Mouse (Mus musculus): Measurements from ENCODE around the gene Efhd1. TPM values are rescaled to one million over a fixed set of nuclear protein-coding genes. Genes with fewer than 3 reads are reported as not detected.

The Efhd1 gene
- polyA plus RNA-seq, 1 experiment from 2014 or later: 0.76 TPM

DNA sequence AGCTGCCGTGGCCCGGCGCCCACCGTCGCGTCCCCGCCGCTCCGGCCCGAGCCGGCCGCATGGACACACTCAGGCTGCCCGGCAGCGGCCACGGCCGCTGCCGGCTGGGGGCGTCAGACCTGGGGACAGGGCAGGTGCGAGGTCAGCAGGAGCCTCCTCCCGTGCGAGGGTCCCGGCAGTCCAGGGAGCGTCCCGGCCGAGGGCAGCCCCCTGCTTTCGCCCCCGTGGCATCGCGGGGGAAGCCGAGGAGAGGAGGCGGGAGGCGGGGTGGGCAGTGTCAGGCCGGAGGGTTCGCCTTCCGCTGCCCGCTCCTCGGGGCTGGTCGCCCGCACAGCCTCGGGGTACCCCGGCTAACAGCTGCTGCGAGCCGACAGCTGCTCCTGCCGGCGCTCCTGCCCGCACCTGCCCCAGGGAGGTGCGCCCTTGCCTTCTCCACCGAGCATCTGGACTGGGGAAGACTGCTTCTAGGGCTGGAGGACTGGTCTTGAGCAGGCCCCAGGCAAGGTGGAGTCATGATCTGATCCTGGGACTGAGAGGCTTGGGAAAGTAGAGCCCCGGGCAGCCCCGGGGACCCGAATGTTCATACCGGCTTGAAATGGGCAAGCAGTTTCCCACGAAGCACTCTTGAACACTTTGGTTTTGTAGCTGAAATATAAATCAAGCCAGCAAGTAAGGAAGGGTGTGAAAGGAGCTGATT is 63.1 kb downstream of the Efhd1 start:
- peak overlapping the region; percentile 91 for H3K27ac ChIP-seq (ENCODE audit: low read length)

DNA sequence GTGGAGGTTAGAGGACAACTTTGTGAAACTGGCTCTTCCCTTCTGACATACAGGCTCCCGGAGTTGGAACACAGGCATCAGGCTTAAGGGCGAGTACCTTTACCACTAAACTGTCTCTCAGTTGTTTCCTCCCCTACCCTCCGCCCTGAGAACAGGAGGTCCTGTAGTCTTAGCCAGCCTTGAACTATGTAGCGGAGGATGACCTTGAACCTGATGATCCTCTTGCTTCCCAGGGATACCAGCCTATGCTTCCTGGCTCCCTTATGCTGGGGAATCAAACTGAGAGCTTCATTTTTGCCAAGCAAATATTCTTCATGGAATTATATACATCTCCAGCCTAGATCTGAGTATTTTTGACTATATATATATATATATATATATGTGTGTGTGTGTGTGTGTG is 67.6 kb downstream of the Efhd1 start:
- H3K4me3 ChIP-seq (ENCODE audit: low read length): no peak overlapping the region
- H3K27ac ChIP-seq (ENCODE audit: low read length): peak overlapping the region; percentile 21; the same call in 1 of the 2 replicates
- H3K9ac ChIP-seq (ENCODE audit: low read length): no peak overlapping the region
- no peaks in the 10 kb centered on the region for H3K27me3 ChIP-seq (ENCODE audit: control insufficient read depth, insufficient read depth, low read length)
- 89% methylated on average over 4 of the region's 4 CpGs for WGBS
- no peak overlapping the region for H3K4me2 ChIP-seq (ENCODE audit: low read depth, low read length)
- peaks cover 9% of the 10 kb centered on the region for H3K4me1 ChIP-seq (ENCODE audit: control insufficient read depth, insufficient read depth, low read length)
- no peak for ATAC-seq (replicated peaks; ENCODE audit: extremely low read depth, insufficient read depth, low FRiP score)
- no peaks in the 10 kb centered on the region for H3K9me3 ChIP-seq (replicated peaks; ENCODE audit: control insufficient read depth, low read length)
- peaks cover 13% of the 10 kb centered on the region; the same call in 1 of the 2 replicates for H3K36me3 ChIP-seq (ENCODE audit: control insufficient read depth, insufficient read depth)

More for the DNA sequence above, 63.1 kb downstream of the Efhd1 start:
- Histone ChIP-seq H3K36me3 (ENCODE audit: control insufficient read depth, insufficient read depth) (no peaks in the 10 kb centered on the region), H3K9ac (ENCODE audit: low read length) (peak overlapping the region; percentile 94), H3K4me2 (ENCODE audit: low read depth, low read length) (peak overlapping the region; percentile 76), H3K4me1 (ENCODE audit: control insufficient read depth, insufficient read depth, low read length) (peaks cover 9% of the 10 kb centered on the region), H3K4me3 (ENCODE audit: low read length) (peak overlapping the region; percentile 94), H3K27me3 (ENCODE audit: control insufficient read depth, insufficient read depth, low read length) (no peaks in the 10 kb centered on the region), H3K9me3 (replicated peaks; ENCODE audit: control insufficient read depth, low read length) (no peaks in the 10 kb centered on the region)
- WGBS: under 1% methylated on average over 53 of the region's 53 CpGs
- ATAC-seq (replicated peaks; ENCODE audit: extremely low read depth, insufficient read depth, low FRiP score): peak; percentile 82

GRCm38 (mm10) chr1:87350576-87350975 is 86.4 kb downstream of the Efhd1 start:
- no peak for ATAC-seq (replicated peaks; ENCODE audit: extremely low read depth, insufficient read depth, low FRiP score)
- H3K36me3 ChIP-seq (ENCODE audit: control insufficient read depth, insufficient read depth): peaks cover 3% of the 10 kb centered on the region; the same call in 1 of the 2 replicates
- H3K4me3 ChIP-seq (ENCODE audit: low read length): no peak overlapping the region
- H3K4me2 ChIP-seq (ENCODE audit: low read depth, low read length): no peak overlapping the region
- H3K9ac ChIP-seq (ENCODE audit: low read length): no peak overlapping the region
- H3K9me3 ChIP-seq (replicated peaks; ENCODE audit: control insufficient read depth, low read length): no peaks in the 10 kb centered on the region
- no peak overlapping the region for H3K27ac ChIP-seq (ENCODE audit: low read length)
- peaks cover 3% of the 10 kb centered on the region; the same call in 1 of the 2 replicates for H3K4me1 ChIP-seq (ENCODE audit: control insufficient read depth, insufficient read depth, low read length)
- WGBS: 75% methylated on average over 2 of the region's 2 CpGs
- H3K27me3 ChIP-seq (ENCODE audit: control insufficient read depth, insufficient read depth, low read length): no peaks in the 10 kb centered on the region

DNA sequence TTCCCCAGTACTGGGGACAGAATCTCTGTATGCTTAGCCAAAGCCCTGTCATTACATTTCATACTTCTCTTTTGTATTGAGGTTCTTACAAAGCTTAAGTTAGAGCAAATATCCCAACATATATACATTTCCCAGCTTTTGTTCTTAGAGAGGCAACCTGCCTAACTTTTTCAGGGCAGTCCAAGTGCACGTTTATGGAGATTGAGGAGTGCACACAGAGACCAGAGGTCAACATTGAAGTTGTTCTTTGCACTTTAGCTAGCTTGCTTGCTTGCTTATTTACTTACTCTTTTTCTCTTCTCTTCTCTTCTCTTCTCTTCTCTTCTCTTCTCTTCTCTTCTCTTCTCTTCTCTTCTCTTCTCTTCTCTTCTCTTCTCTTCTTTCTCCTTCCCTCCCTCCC is 96.1 kb downstream of the Efhd1 start:
- H3K9me3 ChIP-seq (replicated peaks; ENCODE audit: control insufficient read depth, low read length): no peaks in the 10 kb centered on the region
- no peaks in the 10 kb centered on the region for H3K4me1 ChIP-seq (ENCODE audit: control insufficient read depth, insufficient read depth, low read length)
- H3K4me2 ChIP-seq (ENCODE audit: low read depth, low read length): no peak overlapping the region
- peaks cover 11% of the 10 kb centered on the region for H3K36me3 ChIP-seq (ENCODE audit: control insufficient read depth, insufficient read depth)
- WGBS: 69% methylated on average over 1 of the region's 1 CpGs
- H3K4me3 ChIP-seq (ENCODE audit: low read length): no peak overlapping the region
- no peak for ATAC-seq (replicated peaks; ENCODE audit: extremely low read depth, insufficient read depth, low FRiP score)
- H3K27ac ChIP-seq (ENCODE audit: low read length): no peak overlapping the region
- no peak overlapping the region for H3K9ac ChIP-seq (ENCODE audit: low read length)
- no peaks in the 10 kb centered on the region for H3K27me3 ChIP-seq (ENCODE audit: control insufficient read depth, insufficient read depth, low read length)

Other genes starting within 250 kb of the Efhd1 start
- gene Alppl2, start 174.4 kb upstream of the Efhd1 start, polyA plus RNA-seq (2015; fragmentation: Nextera tagmentation; extraction: Ambion mirVana): not detected in 2 replicates
- gene Alpi, start 162.8 kb upstream of the Efhd1 start, polyA plus RNA-seq (2015; fragmentation: Nextera tagmentation; extraction: Ambion mirVana): 0.74 TPM in 1 of 2 replicates, not detected in the other
- not detected in 2 replicates for gene Akp3, start 139.4 kb upstream of the Efhd1 start, polyA plus RNA-seq (2015; fragmentation: Nextera tagmentation; extraction: Ambion mirVana)
- gene Ecel1, start 107.8 kb upstream of the Efhd1 start, polyA plus RNA-seq (2015; fragmentation: Nextera tagmentation; extraction: Ambion mirVana): 0.71 and 0.88 TPM in 2 replicates
- not detected in 2 replicates for gene Prss56, start 81.0 kb upstream of the Efhd1 start, polyA plus RNA-seq (2015; fragmentation: Nextera tagmentation; extraction: Ambion mirVana)
- 0.05 and 0.13 TPM in 2 replicates for gene Chrnd, start 73.8 kb upstream of the Efhd1 start, polyA plus RNA-seq (2015; fragmentation: Nextera tagmentation; extraction: Ambion mirVana)
- gene Chrng, start 59.7 kb upstream of the Efhd1 start, polyA plus RNA-seq (2015; fragmentation: Nextera tagmentation; extraction: Ambion mirVana): 1.1 and 1.6 TPM in 2 replicates
- gene Eif4e2, start 50.4 kb upstream of the Efhd1 start, polyA plus RNA-seq (2015; fragmentation: Nextera tagmentation; extraction: Ambion mirVana): 100 and 104 TPM in 2 replicates
- gene Gigyf2, start 62.6 kb downstream of the Efhd1 start, polyA plus RNA-seq (2015; fragmentation: Nextera tagmentation; extraction: Ambion mirVana): 30.7 and 31.6 TPM in 2 replicates
- gene Kcnj13, start 130.4 kb downstream of the Efhd1 start, polyA plus RNA-seq (2015; fragmentation: Nextera tagmentation; extraction: Ambion mirVana): 0.97 and 2.4 TPM in 2 replicates
- gene Snorc, start 205.9 kb downstream of the Efhd1 start, polyA plus RNA-seq (2015; fragmentation: Nextera tagmentation; extraction: Ambion mirVana): not detected in 2 replicates
- gene Neu2, start 245.5 kb downstream of the Efhd1 start, polyA plus RNA-seq (2015; fragmentation: Nextera tagmentation; extraction: Ambion mirVana): 1.7 and 2.5 TPM in 2 replicates